Mouse (Mus musculus) left cerebral cortex, adult 6 months (tissue): Measurements from ENCODE around the gene Grid1. TPM values are rescaled to one million over a fixed set of nuclear protein-coding genes. Genes with fewer than 3 reads are reported as not detected.

Source experiments
- long read RNA-seq, 2 experiments: library from polyadenylated mRNA; unstranded; transcript quantifications; one replicate each; pipeline ENCODE4 v2.0.0; 2019 to 2020
- polyA plus RNA-seq: library from polyadenylated mRNA; unstranded; fragments of <200 nt; fragmentation: Nextera tagmentation; gene quantifications from 2 replicates; pipeline ENCODE4 v1.2.3, GENCODE M21; 2021

Grid1 gene
- 9.5 and 11.8 TPM in 2 replicates for polyA plus RNA-seq
- long read RNA-seq, experiment 1, partial matches to known transcripts = 16 of 28 reads
- long read RNA-seq, experiment 1, other reads (novel, unspliced or antisense) = 12 of 28 reads
- long read RNA-seq, experiment 2, partial matches to known transcripts = 22 of 25 reads
- long read RNA-seq, experiment 2, other reads (novel, unspliced or antisense) = 3 of 25 reads

DNA sequence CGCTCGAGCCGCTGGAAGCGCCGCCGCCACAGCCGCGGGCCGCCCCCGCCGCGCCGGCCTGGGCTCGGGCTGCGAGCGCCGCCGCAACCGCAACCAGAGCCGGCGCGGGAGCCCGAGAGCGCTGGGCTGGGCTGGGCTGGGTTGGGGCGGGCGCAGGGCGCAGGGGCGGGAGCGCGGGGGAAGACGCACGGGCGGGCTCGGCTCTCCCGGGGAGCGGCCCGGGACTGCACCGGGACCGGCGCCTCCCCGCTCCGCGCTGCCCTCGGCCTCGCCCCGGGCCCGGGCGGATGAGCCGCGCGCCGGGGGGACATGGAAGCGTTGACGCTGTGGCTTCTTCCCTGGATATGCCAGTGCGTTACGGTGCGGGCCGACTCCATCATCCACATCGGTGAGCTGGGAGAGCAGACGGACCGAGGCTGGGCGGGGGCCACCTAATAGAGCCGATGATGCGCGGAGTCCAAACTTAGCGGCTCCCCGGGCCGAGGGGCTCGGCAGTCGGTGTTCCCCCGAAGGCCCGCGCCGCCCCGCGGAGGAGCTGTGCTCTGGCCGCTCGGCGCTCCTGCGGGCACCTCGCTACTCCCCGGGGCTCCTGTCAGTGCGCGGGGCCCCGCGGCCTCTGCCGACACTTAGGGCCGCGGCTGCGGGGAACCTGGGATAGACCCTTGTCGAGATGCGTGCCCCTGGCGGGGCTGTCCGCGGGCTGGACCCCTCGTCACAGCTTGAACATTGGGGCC is at the start of gene Grid1:
Grid1 (plus strand) TSS at position 190 of the 734 bp plus-strand sequence.

Other genes with a start within 250 kb of the Grid1 start
- gene Ldb3, start 231.4 kb upstream of the Grid1 start, polyA plus RNA-seq = 1.5 and 2.3 TPM in 2 replicates
- 0.21 and 0.28 TPM in 2 replicates for gene Opn4, start 220.0 kb upstream of the Grid1 start, polyA plus RNA-seq
- 7.4 and 10.8 TPM in 2 replicates for gene Wapl, start 146.2 kb upstream of the Grid1 start, polyA plus RNA-seq